Mouse (Mus musculus) midbrain, embryonic 14.5 days (tissue): ENCODE results near the gene Cpeb2. TPM values are rescaled to one million over a fixed set of nuclear protein-coding genes. Genes with fewer than 3 reads are reported as not detected.

Experiments used
- ATAC-seq: fragments of 200-750 bp; cut with Nextera tagmentation; 2 replicates; pipeline ENCODE4 v1.8.0; 2017; ENCODE audit warnings: moderate number of reproducible peaks, moderate library complexity; ENCODE audit not compliant: low FRiP score, low TSS enrichment
- DNase-seq: peaks from one replicate; pipeline ENCODE4 v3.0.0-alpha.2; 2015
- H3K27ac ChIP-seq: fragments of 300-500 bp; sonication (generic); replicated peaks from 2 replicates; pipeline ENCODE4 v1.5.1; 2014; ENCODE audit warnings: mild to moderate bottlenecking, low read depth, low read length, moderate library complexity
- H3K27me3 ChIP-seq: fragments of 300-500 bp; sonication (generic); 2 replicates; pipeline ENCODE4 v1.6.1; 2014; ENCODE audit warnings: low read length, control low read depth, mixed read lengths; ENCODE audit not compliant: control insufficient read depth, insufficient read depth
- H3K36me3 ChIP-seq: fragments of 300-500 bp; sonication (generic); 2 replicates; pipeline ENCODE4 v1.6.1; 2014; ENCODE audit warnings: low read length, control low read depth; ENCODE audit not compliant: control insufficient read depth, insufficient read depth
- H3K4me1 ChIP-seq: fragments of 300-500 bp; sonication (generic); 2 replicates; pipeline ENCODE4 v1.6.1; 2014; ENCODE audit warnings: mild to moderate bottlenecking, antibody characterized with exemption, low read length, control low read depth; ENCODE audit not compliant: control insufficient read depth, insufficient read depth
- H3K4me2 ChIP-seq: fragments of 300-500 bp; sonication (generic); 2 replicates; pipeline ENCODE4 v1.6.1; 2014; ENCODE audit warnings: mild to moderate bottlenecking, low read length, moderate library complexity
- H3K4me3 ChIP-seq: fragments of 300-500 bp; sonication (generic); replicated peaks from 2 replicates; pipeline ENCODE4 v1.5.1; 2014; ENCODE audit warnings: low read depth, low read length
- H3K9ac ChIP-seq: fragments of 300-500 bp; sonication (generic); replicated peaks from 2 replicates; pipeline ENCODE4 v1.6.1; 2014; ENCODE audit warnings: mild to moderate bottlenecking, low read length, moderate library complexity
- H3K9me3 ChIP-seq: fragments of 300-500 bp; sonication (generic); 2 replicates; pipeline ENCODE4 v1.6.1; 2016; ENCODE audit warnings: low read length, control low read depth, mixed read lengths; ENCODE audit not compliant: control insufficient read depth
- WGBS: fragments of 180-500 bp; shearing (Covaris S2); extraction: QIAGEN DNeasy Blood & Tissue Kit; methylation state at CpG from one replicate; pipeline ENCODE4 v1.1.7; 2014; 5-methylcytosine and 5-hydroxymethylcytosine counted together
- polyA plus RNA-seq: library from polyadenylated mRNA; unstranded; fragments of >200 nt; fragmentation: Nextera tagmentation; extraction: Ambion mirVana; gene quantifications from 2 replicates; pipeline ENCODE4 v1.2.1, GENCODE M21; 2014

Gene Cpeb2
- polyA plus RNA-seq, 1 experiment from 2014 or later: 23.1 TPM

- no peak overlapping the region for H3K4me3 ChIP-seq
- H3K27ac ChIP-seq: no peak overlapping the region
- ATAC-seq (no peak), DNase-seq (no peak)
- H3K4me1 ChIP-seq: peaks cover 7% of the 10 kb centered on the region
- WGBS: 80% methylated on average over 6 of the region's 6 CpGs
- H3K36me3 ChIP-seq: peaks cover 22% of the 10 kb centered on the region
- no peak overlapping the region for H3K9ac ChIP-seq
- no peak overlapping the region for H3K4me2 ChIP-seq
- no peaks in the 10 kb centered on the region for H3K27me3 ChIP-seq
- H3K9me3 ChIP-seq: no peaks in the 10 kb centered on the region
Measured at GRCm38 (mm10) chr5:43246954-43247353, 14.0 kb downstream of the Cpeb2 start.

GRCm38 (mm10) chr5:43248001-43248430 lies 15.0 kb downstream of the Cpeb2 start:
- 51% methylated on average over 3 of the region's 3 CpGs for WGBS
- Histone ChIP-seq H3K4me1 (peaks cover 5% of the 10 kb centered on the region; the same call in 1 of the 2 replicates), H3K9ac (no peak overlapping the region), H3K36me3 (peaks cover 22% of the 10 kb centered on the region), H3K27me3 (no peaks in the 10 kb centered on the region), H3K4me3 (no peak overlapping the region), H3K4me2 (no peak overlapping the region), H3K9me3 (no peaks in the 10 kb centered on the region), H3K27ac (no peak overlapping the region)
- DNase-seq (no peak), ATAC-seq (no peak)

GRCm38 (mm10) chr5:43257490-43257889 lies 24.5 kb downstream of the Cpeb2 start:
- DNase-seq: no peak
- WGBS: 92% methylated on average over 2 of the region's 2 CpGs
- no peak for ATAC-seq
- H3K4me2 ChIP-seq: no peak overlapping the region
- H3K9me3 ChIP-seq: no peaks in the 10 kb centered on the region
- H3K9ac ChIP-seq: no peak overlapping the region
- no peaks in the 10 kb centered on the region for H3K4me1 ChIP-seq
- H3K27me3 ChIP-seq: no peaks in the 10 kb centered on the region
- no peak overlapping the region for H3K27ac ChIP-seq
- no peak overlapping the region for H3K4me3 ChIP-seq
- peaks cover 11% of the 10 kb centered on the region; the same call in 1 of the 2 replicates for H3K36me3 ChIP-seq

GRCm38 (mm10) chr5:43258472-43259142 lies 25.6 kb downstream of the Cpeb2 start:
- H3K4me1 ChIP-seq: no peaks in the 10 kb centered on the region
- H3K36me3 ChIP-seq: peaks cover 10% of the 10 kb centered on the region; the same call in 1 of the 2 replicates
- H3K9me3 ChIP-seq: no peaks in the 10 kb centered on the region
- no peak for ATAC-seq
- no peak overlapping the region for H3K9ac ChIP-seq
- no peaks in the 10 kb centered on the region for H3K27me3 ChIP-seq
- no peak overlapping the region for H3K27ac ChIP-seq
- 95% methylated on average over 3 of the region's 3 CpGs for WGBS
- no peak overlapping the region for H3K4me2 ChIP-seq
- no peak for DNase-seq
- no peak overlapping the region for H3K4me3 ChIP-seq

- no peaks in the 10 kb centered on the region for H3K9me3 ChIP-seq
- no peak overlapping the region for H3K9ac ChIP-seq
- WGBS: 69% methylated on average over 6 of the region's 6 CpGs
- H3K36me3 ChIP-seq: peaks cover 14% of the 10 kb centered on the region; the same call in 1 of the 2 replicates
- H3K27ac ChIP-seq: no peak overlapping the region
- H3K4me2 ChIP-seq: no peak overlapping the region
- ATAC-seq (no peak), DNase-seq (no peak)
- H3K27me3 ChIP-seq: no peaks in the 10 kb centered on the region
- H3K4me1 ChIP-seq: no peaks in the 10 kb centered on the region
- H3K4me3 ChIP-seq: no peak overlapping the region
Measured at GRCm38 (mm10) chr5:43261814-43262213, 28.8 kb downstream of the Cpeb2 start.

GRCm38 (mm10) chr5:43263951-43264350 lies 31.0 kb downstream of the Cpeb2 start:
- no peak for ATAC-seq
- Histone ChIP-seq H3K9ac (no peak overlapping the region), H3K4me3 (no peak overlapping the region), H3K9me3 (no peaks in the 10 kb centered on the region), H3K4me1 (no peaks in the 10 kb centered on the region), H3K27me3 (no peaks in the 10 kb centered on the region), H3K36me3 (peaks cover 11% of the 10 kb centered on the region; the same call in 1 of the 2 replicates), H3K27ac (no peak overlapping the region), H3K4me2 (no peak overlapping the region)
- 84% methylated on average over 4 of the region's 4 CpGs for WGBS
- no peak for DNase-seq

- H3K9me3 ChIP-seq: no peaks in the 10 kb centered on the region
- DNase-seq (no peak), ATAC-seq (no peak)
- no peak overlapping the region for H3K9ac ChIP-seq
- no peak overlapping the region for H3K4me2 ChIP-seq
- WGBS: 93% methylated on average over 2 of the region's 2 CpGs
- peaks cover 18% of the 10 kb centered on the region for H3K36me3 ChIP-seq
- no peak overlapping the region for H3K27ac ChIP-seq
- H3K27me3 ChIP-seq: no peaks in the 10 kb centered on the region
- H3K4me1 ChIP-seq: no peaks in the 10 kb centered on the region
- H3K4me3 ChIP-seq: no peak overlapping the region
Measured at GRCm38 (mm10) chr5:43264696-43265095, 31.7 kb downstream of the Cpeb2 start.

GRCm38 (mm10) chr5:43277982-43278381 lies 45.0 kb downstream of the Cpeb2 start:
- no peak overlapping the region for H3K4me3 ChIP-seq
- no peaks in the 10 kb centered on the region for H3K27me3 ChIP-seq
- no peak overlapping the region for H3K4me2 ChIP-seq
- H3K36me3 ChIP-seq: peaks cover 17% of the 10 kb centered on the region
- 99% methylated on average over 1 of the region's 1 CpGs for WGBS
- no peaks in the 10 kb centered on the region for H3K4me1 ChIP-seq
- H3K9me3 ChIP-seq: no peaks in the 10 kb centered on the region
- ATAC-seq (no peak), DNase-seq (no peak)
- H3K27ac ChIP-seq: no peak overlapping the region
- no peak overlapping the region for H3K9ac ChIP-seq

- no peaks in the 10 kb centered on the region for H3K4me1 ChIP-seq
- DNase-seq (no peak), ATAC-seq (no peak)
- no peak overlapping the region for H3K4me2 ChIP-seq
- H3K9me3 ChIP-seq: no peaks in the 10 kb centered on the region
- WGBS: 81% methylated on average over 3 of the region's 3 CpGs
- H3K4me3 ChIP-seq: no peak overlapping the region
- H3K36me3 ChIP-seq: peaks cover 30% of the 10 kb centered on the region
- no peaks in the 10 kb centered on the region for H3K27me3 ChIP-seq
- H3K27ac ChIP-seq: no peak overlapping the region
- H3K9ac ChIP-seq: no peak overlapping the region
Measured at GRCm38 (mm10) chr5:43279774-43280173, 46.8 kb downstream of the Cpeb2 start.
